Mouse (Mus musculus): ENCODE measurements around the gene Gm9602.
"Not testable (repeated sequence)": the region's sequence is repeated elsewhere in the genome, so short reads cannot be mapped to it uniquely, and the experiment has no call there.

The Gm9602 gene

DNA sequence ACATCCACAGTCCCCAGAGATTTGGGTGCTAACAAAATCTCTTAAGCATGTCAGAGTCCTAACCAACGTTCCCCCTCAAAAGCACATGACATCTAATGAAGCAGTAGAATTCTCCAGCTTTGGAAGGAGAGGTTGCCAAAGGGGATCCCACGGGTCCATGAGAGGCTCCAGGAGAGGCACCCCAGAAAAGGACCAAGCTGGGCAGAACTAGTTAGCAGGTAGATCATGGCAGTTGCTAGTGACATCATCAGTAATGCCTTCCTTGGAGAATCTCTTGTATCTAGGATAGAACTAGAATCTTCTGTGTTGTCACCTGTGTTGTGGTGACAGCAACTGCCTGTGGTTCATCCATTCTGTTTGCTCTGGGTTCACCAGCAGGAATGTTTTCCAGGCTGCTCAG is at the start of gene Gm9602:
Gene Gm9602 (plus strand): TSS at position 301 of the 400 bp plus-strand sequence.
- DNase-seq (ENCODE audit: low spot score in 2 of 2): not testable (repeated sequence)

- not testable (repeated sequence) for DNase-seq (ENCODE audit: low spot score in 2 of 2)
These were observed 30.3 kb downstream of the Gm9602 start for GRCm38 (mm10) chr14:4806421-4806820.

DNA sequence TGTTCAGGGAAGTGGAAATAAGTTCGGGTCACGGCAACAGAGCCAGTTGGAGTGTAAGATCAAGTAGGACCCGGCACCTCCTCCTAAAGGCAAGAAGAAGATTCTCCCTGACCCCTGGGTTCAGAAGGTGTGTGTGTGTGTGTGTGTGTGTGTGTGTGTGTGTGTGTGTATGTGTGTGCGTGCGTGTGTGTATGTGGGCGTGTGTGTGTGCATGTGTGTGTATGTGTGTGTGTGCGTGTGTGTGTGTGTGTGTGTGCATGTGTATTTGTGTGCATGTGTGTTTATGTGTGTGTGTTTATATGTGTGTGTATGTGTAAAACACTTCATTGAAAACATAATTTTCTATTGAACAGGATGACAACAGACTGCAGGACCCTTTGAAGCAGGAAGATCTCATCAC is 45.8 kb downstream of the Gm9602 start:
- not testable (repeated sequence) for DNase-seq (ENCODE audit: low spot score in 2 of 2)
